Mouse (Mus musculus): ENCODE results near the gene Atf6b. TPM values are rescaled to one million over a fixed set of nuclear protein-coding genes. Genes with fewer than 3 reads are reported as not detected.

The Atf6b gene
- polyA plus RNA-seq, 1 experiment, result 38.3 TPM

DNA sequence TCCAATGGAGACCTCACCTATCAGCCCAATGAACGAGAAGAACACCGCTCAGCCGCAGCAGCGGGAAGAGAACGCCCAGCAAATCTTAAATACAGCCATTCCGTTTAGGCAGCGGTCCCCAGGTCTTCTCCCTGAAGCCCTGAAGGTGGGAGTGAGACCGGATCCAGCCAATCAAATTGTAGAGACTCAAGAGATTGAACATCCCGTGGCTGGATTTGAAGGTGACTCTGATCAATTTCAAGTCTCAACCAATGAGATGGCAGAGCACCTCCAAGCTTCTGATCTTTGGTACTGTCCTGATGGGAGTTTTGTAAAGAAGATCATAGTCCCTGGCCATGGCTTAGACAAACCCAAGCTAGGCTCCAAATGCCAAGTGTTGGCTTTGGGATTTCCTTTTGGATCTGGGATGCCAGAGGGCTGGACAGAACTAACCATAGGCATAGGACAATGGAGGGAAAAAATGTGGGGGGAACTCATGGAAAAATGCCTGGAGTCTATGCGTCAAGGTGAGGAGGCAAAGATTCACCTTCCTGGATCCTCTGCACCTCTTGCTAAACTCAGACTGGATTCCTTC lies 1.6 kb upstream of the Atf6b start:
- peaks cover 6% of the 10 kb centered on the region for H3K79me2 ChIP-seq (ENCODE audit: control insufficient read depth, insufficient read depth)

DNA sequence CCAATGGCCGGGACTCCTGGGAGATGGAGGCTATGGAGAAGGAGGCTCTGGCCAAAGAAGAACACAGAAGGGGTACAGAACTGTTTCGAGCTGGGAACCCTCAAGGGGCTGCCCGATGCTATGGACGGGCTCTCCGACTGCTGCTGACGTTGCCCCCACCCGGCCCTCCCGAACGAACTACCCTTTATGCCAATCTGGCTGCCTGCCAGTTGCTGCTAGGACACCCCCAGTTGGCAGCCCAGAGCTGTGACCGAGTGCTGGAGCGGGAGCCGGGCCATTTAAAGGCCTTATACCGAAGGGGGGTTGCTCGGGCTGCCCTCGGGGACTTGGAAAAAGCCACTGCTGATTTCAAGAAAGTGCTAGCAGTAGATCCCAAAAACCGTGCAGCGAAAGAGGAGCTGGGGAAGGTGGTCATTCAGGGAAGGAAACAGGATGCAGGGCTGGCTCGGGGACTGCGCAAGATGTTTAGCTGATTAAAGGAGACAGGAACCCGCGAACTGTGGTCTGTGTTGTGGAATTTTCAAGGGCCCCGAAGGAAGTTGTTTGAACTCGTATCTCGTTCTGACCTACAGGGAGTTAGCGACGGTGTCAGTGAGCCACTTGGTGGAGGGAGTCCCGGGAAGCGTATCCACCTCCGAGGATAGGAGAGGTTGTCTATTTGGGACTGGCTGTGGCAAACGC lies 975 bp upstream of the Atf6b start:
- Histone ChIP-seq H3K79me3 (ENCODE audit: low read depth) (peaks cover 3% of the 10 kb centered on the region), H3K79me2 (ENCODE audit: control insufficient read depth, insufficient read depth) (peaks cover 6% of the 10 kb centered on the region), H3K4me3 (ENCODE audit: insufficient read depth, poor library complexity, severe bottlenecking) (no peak overlapping the region), H3K36me3 (ENCODE audit: control insufficient read depth, insufficient read depth) (no peaks in the 10 kb centered on the region), H3ac (ENCODE audit: control insufficient read depth, insufficient read length, low read depth) (no peak overlapping the region), H3K27me3 (ENCODE audit: control insufficient read depth, insufficient read depth, insufficient read length) (no peaks in the 10 kb centered on the region)
- TF ChIP-seq USF1 (IDR thresholded peaks at IDR 0.05; ENCODE audit: low read depth) (no peak), MYOG (IDR thresholded peaks at IDR 0.05; ENCODE audit: control insufficient read depth, extremely low read depth, insufficient read length) (no peak), FOSL1 (IDR thresholded peaks at IDR 0.05; ENCODE audit: insufficient read depth, low read length, poor library complexity, severe bottlenecking) (no peak)

More for the DNA sequence above, 1.6 kb upstream of the Atf6b start:
- H3K79me3 ChIP-seq (ENCODE audit: low read depth), result peaks cover 3% of the 10 kb centered on the region
- no peaks in the 10 kb centered on the region for H3K36me3 ChIP-seq (ENCODE audit: control insufficient read depth, insufficient read depth)
- TF ChIP-seq MYOG (IDR thresholded peaks at IDR 0.05; ENCODE audit: control insufficient read depth, extremely low read depth, insufficient read length), result no peak
- TF ChIP-seq CTCF (IDR thresholded peaks at IDR 0.05; ENCODE audit: control insufficient read depth, insufficient read depth, insufficient read length), result no peak
- TF ChIP-seq USF1 (IDR thresholded peaks at IDR 0.05; ENCODE audit: low read depth), result no peak
- no peak for TF ChIP-seq MYOD1 (IDR thresholded peaks at IDR 0.05; ENCODE audit: control insufficient read depth, insufficient read length, low read depth)
- no peak for TF ChIP-seq MAX (IDR thresholded peaks at IDR 0.05)
- no peak for TF ChIP-seq FOSL1 (IDR thresholded peaks at IDR 0.05; ENCODE audit: insufficient read depth, low read length, poor library complexity, severe bottlenecking)
- TF ChIP-seq CEBPB (IDR thresholded peaks at IDR 0.05; ENCODE audit: low read depth), result no peak
- H3K4me3 ChIP-seq (ENCODE audit: insufficient read depth, poor library complexity, severe bottlenecking), result peak overlapping the region; percentile 36
- no peaks in the 10 kb centered on the region for H3K27me3 ChIP-seq (ENCODE audit: control insufficient read depth, insufficient read depth, insufficient read length)
- H3ac ChIP-seq (ENCODE audit: control insufficient read depth, insufficient read length, low read depth), result peak overlapping the region; percentile 48

DNA sequence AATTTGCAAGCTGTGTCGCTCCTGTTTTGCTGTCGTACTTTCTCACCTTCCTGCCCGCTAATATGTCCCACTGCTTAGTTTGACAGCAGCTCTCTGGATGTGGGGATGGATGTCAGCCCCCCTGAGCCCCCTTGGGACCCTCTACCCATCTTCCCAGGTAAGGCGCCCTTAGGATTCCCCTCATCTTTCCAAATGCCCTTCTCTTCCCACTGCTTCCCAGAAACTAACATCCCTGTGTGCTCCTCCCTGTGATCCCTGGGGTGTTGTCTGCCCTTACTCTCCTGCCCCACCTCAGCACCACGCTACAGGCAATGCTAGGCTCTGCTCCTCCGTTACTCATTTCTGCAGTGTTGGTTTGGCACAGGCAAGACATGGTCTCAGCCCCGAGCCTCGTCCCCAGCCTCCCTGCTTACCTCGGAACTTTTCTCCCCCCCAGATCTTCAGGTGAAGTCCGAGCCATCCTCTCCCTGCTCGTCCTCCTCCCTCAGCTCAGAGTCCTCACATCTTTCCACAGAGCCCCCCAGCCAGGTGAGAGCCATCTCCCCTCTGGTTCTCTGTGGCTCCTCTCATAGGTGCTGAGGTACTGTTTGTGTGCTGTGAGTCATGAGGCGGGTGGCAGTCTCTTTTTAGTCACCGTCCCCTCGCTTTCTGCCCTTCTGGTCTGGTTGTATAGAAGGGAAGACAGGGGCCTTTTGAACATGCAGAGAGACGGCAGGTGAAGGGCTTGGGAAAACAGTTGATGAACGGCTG lies 1.4 kb downstream of the Atf6b start:
- Histone ChIP-seq H3K4me3 (ENCODE audit: insufficient read depth, poor library complexity, severe bottlenecking) (no peak overlapping the region), H3ac (ENCODE audit: control insufficient read depth, insufficient read length, low read depth) (no peak overlapping the region), H3K27me3 (ENCODE audit: control insufficient read depth, insufficient read depth, insufficient read length) (no peaks in the 10 kb centered on the region), H3K79me2 (ENCODE audit: control insufficient read depth, insufficient read depth) (peaks cover 6% of the 10 kb centered on the region), H3K36me3 (ENCODE audit: control insufficient read depth, insufficient read depth) (peaks cover 7% of the 10 kb centered on the region), H3K79me3 (ENCODE audit: low read depth) (peaks cover 3% of the 10 kb centered on the region)
- TF ChIP-seq USF1 (IDR thresholded peaks at IDR 0.05; ENCODE audit: low read depth) (no peak), MAX (IDR thresholded peaks at IDR 0.05) (no peak), MYOD1 (IDR thresholded peaks at IDR 0.05; ENCODE audit: control insufficient read depth, insufficient read length, low read depth) (no peak), CTCF (IDR thresholded peaks at IDR 0.05; ENCODE audit: control insufficient read depth, insufficient read depth, insufficient read length) (no peak), MYOG (IDR thresholded peaks at IDR 0.05; ENCODE audit: control insufficient read depth, extremely low read depth, insufficient read length) (no peak), CEBPB (IDR thresholded peaks at IDR 0.05; ENCODE audit: low read depth) (no peak), FOSL1 (IDR thresholded peaks at IDR 0.05; ENCODE audit: insufficient read depth, low read length, poor library complexity, severe bottlenecking) (no peak)

DNA sequence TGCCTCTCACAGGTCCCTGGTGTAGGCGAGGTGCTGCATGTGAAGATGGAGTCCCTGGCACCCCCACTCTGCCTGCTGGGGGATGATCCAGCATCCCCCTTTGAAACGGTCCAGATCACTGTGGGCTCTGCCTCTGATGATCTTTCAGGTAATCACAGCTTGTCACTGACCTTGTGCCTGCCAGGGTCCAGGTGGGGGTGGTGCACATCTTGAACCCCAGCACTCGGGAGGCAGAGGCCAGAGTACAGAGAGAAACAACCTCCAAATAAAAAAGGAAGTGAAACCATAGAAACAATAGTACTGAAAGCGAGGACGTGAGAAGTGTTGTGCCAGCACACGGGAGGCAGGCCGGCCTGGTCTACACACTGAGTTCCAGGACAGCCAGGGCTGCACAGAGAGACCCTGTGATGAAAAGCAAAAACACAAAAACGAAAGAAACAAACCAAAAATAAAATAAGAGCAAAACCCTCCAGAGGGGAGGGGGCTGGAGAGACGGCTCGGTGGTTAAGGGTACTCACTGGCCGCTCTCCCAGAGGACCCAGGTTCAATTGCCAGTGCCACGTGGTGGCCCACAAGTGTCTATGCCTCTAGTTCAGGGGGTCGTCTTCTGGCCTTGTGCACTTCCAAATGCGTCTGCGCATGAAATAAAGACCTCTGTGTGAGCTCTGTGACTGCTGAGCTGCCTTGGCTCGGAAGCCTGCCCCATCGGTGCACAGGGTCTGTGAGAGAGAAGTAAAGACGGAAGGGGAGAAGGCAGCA lies 2.3 kb downstream of the Atf6b start:
- TF ChIP-seq MAX (IDR thresholded peaks at IDR 0.05) (no peak), USF1 (IDR thresholded peaks at IDR 0.05; ENCODE audit: low read depth) (no peak)
- Histone ChIP-seq H3ac (ENCODE audit: control insufficient read depth, insufficient read length, low read depth) (no peak overlapping the region), H3K79me3 (ENCODE audit: low read depth) (peaks cover 3% of the 10 kb centered on the region), H3K79me2 (ENCODE audit: control insufficient read depth, insufficient read depth) (peaks cover 6% of the 10 kb centered on the region), H3K4me3 (ENCODE audit: insufficient read depth, poor library complexity, severe bottlenecking) (no peak overlapping the region), H3K27me3 (ENCODE audit: control insufficient read depth, insufficient read depth, insufficient read length) (no peaks in the 10 kb centered on the region), H3K36me3 (ENCODE audit: control insufficient read depth, insufficient read depth) (peaks cover 7% of the 10 kb centered on the region)

DNA sequence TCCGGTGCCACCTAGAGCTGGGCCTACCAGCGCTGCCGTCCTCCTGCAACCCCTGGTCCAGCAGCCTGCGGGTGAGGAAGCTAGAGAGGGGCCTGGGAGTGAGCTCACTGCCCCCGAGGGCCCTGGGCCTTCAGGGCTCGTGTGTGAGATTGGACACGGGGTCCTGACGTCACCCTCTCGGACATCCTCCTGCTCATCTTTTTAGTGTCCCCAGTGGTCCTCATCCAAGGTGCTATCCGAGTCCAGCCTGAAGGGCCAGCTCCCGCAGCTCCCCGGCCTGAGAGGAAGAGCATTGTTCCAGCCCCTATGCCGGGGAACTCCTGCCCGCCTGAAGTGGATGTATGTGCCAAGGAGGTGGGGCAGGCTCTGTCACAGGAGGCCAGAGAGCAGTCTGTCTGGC lies 3.8 kb downstream of the Atf6b start:
- Histone ChIP-seq H3ac (ENCODE audit: control insufficient read depth, insufficient read length, low read depth) (no peak overlapping the region), H3K79me2 (ENCODE audit: control insufficient read depth, insufficient read depth) (peaks cover 6% of the 10 kb centered on the region), H3K4me3 (ENCODE audit: insufficient read depth, poor library complexity, severe bottlenecking) (no peak overlapping the region), H3K36me3 (ENCODE audit: control insufficient read depth, insufficient read depth) (peaks cover 7% of the 10 kb centered on the region), H3K27me3 (ENCODE audit: control insufficient read depth, insufficient read depth, insufficient read length) (no peaks in the 10 kb centered on the region), H3K79me3 (ENCODE audit: low read depth) (peaks cover 3% of the 10 kb centered on the region)
- TF ChIP-seq FOSL1 (IDR thresholded peaks at IDR 0.05; ENCODE audit: insufficient read depth, low read length, poor library complexity, severe bottlenecking) (no peak), MYOG (IDR thresholded peaks at IDR 0.05; ENCODE audit: control insufficient read depth, extremely low read depth, insufficient read length) (no peak), CTCF (IDR thresholded peaks at IDR 0.05; ENCODE audit: control insufficient read depth, insufficient read depth, insufficient read length) (no peak), MAX (IDR thresholded peaks at IDR 0.05) (no peak), MYOD1 (IDR thresholded peaks at IDR 0.05; ENCODE audit: control insufficient read depth, insufficient read length, low read depth) (no peak), CEBPB (IDR thresholded peaks at IDR 0.05; ENCODE audit: low read depth) (no peak), USF1 (IDR thresholded peaks at IDR 0.05; ENCODE audit: low read depth) (no peak)
